In genomic region chr4:150349680-150350101, GRCm38 (mm10) we compare ENCODE assay signal across 17 mouse cellular contexts.
DNase-seq lines count a peak whose midpoint lies in the region; ATAC-seq and TF ChIP-seq lines count a peak whose summit lies in the region.
"Had no signal": no experiment of that assay in that cellular context is flagged by ENCODE, and none has a peak within 500 bp of the region (broad histone marks: within the 10 kb centered on the region; RNA-seq: fewer than 3 reads in every experiment).

No protein-coding gene starts in this region.

- peaks cover 41% of the 10 kb centered on the region for H3K4me1 ChIP-seq in heart, embryonic 13.5 days
- peaks cover 25% of the 10 kb centered on the region for H3K4me1 ChIP-seq in heart, embryonic 10.5 days
- H3K4me1 ChIP-seq in lung, embryonic 15.5 days = peaks cover 27% of the 10 kb centered on the region
- H3K4me1 ChIP-seq in lung, adult 2 months (ENCODE audit: control insufficient read depth, insufficient read depth, low read length) = peaks cover 13% of the 10 kb centered on the region

- no peaks in the 10 kb centered on the region for H3K9me3 ChIP-seq in heart, embryonic 13.5 days
- H3K9me3 ChIP-seq in heart, embryonic 10.5 days = no peaks in the 10 kb centered on the region
- no peaks in the 10 kb centered on the region for H3K9me3 ChIP-seq in lung, embryonic 15.5 days
- H3K9me3 ChIP-seq: hindbrain, embryonic 10.5 days; intestine, embryonic 15.5 days; limb, embryonic 10.5 days; neural tube, embryonic 15.5 days had no signal

- 67% methylated on average over 6 of the region's 6 CpGs for WGBS in heart, embryonic 13.5 days
- WGBS in heart, embryonic 10.5 days = 78% methylated on average over 6 of the region's 6 CpGs
- WGBS in lung, embryonic 15.5 days = 48% methylated on average over 6 of the region's 6 CpGs
- 43% methylated on average over 6 of the region's 6 CpGs for WGBS in lung, adult 2 months

- ATAC-seq in heart, embryonic 13.5 days (ENCODE audit: extremely low read depth, insufficient number of reproducible peaks, low FRiP score, low TSS enrichment) = no peak
- ATAC-seq in lung, embryonic 15.5 days (ENCODE audit: borderline replicate concordance, extremely low read depth, low FRiP score, low TSS enrichment) = peak; percentile 64; the same call in 1 of the 2 replicates
- ATAC-seq in granulocyte monocyte progenitor cell, adult 5-6 weeks (replicated peaks; ENCODE audit: poor library complexity, severe bottlenecking) = peak; percentile 93
- ATAC-seq in monocyte, adult 5-6 weeks (replicated peaks; ENCODE audit: insufficient number of reproducible peaks, low FRiP score, low TSS enrichment, poor library complexity, severe bottlenecking) = peak; percentile 73
- ATAC-seq in frontal cortex, adult (ENCODE audit: low TSS enrichment) = no peak
- ATAC-seq: forebrain, postnatal 0 days; intestine, embryonic 15.5 days had no signal

- H3K27ac ChIP-seq in heart, embryonic 13.5 days (replicated peaks) = 0 out of 2 replicates have a peak overlapping the region, but pooled peaks have one; percentile 8
- H3K27ac ChIP-seq in heart, embryonic 10.5 days = no peak overlapping the region
- H3K27ac ChIP-seq in lung, embryonic 15.5 days = peak overlapping the region; percentile 59; the same call in 1 of the 2 replicates
- H3K27ac ChIP-seq: hindbrain, embryonic 10.5 days; intestine, embryonic 15.5 days; limb, embryonic 10.5 days had no signal

- H3K9ac ChIP-seq in heart, embryonic 13.5 days = no peak overlapping the region
- H3K9ac ChIP-seq in lung, embryonic 15.5 days = no peak overlapping the region
- H3K9ac ChIP-seq: forebrain, postnatal 0 days; intestine, embryonic 15.5 days; neural tube, embryonic 15.5 days had no signal

- no peak for TF ChIP-seq CTCF in lung, adult 2 months (IDR thresholded peaks at IDR 0.05; ENCODE audit: insufficient read depth, low read length)

- DNase-seq in heart, embryonic 10.5 days (ENCODE audit: low spot score) = no peak
- DNase-seq in lung, adult 2 months = no peak
- DNase-seq in adrenal gland, postnatal 36 days = no peak
- DNase-seq: cerebellum, adult 11 months; forebrain, postnatal 0 days; kidney, postnatal 25 days; layer of hippocampus, postnatal 36 days; thymus, adult 2 months had no signal

- no peak overlapping the region for H3K4me3 ChIP-seq in heart, embryonic 13.5 days
- H3K4me3 ChIP-seq in heart, embryonic 10.5 days = no peak overlapping the region
- H3K4me3 ChIP-seq in lung, embryonic 15.5 days = no peak overlapping the region
- no peak overlapping the region for H3K4me3 ChIP-seq in lung, adult 2 months (replicated peaks; ENCODE audit: extremely low read depth, low read depth, low read length)
- H3K4me3 ChIP-seq: hindbrain, embryonic 10.5 days; intestine, embryonic 15.5 days; limb, embryonic 10.5 days; neural tube, embryonic 15.5 days had no signal

- no peak overlapping the region for H3K4me2 ChIP-seq in heart, embryonic 13.5 days
- H3K4me2 ChIP-seq in lung, embryonic 15.5 days = no peak overlapping the region
- H3K4me2 ChIP-seq: intestine, embryonic 15.5 days; neural tube, embryonic 15.5 days had no signal

- no peak for TF ChIP-seq POLR2A in lung, adult 2 months (IDR thresholded peaks at IDR 0.05; ENCODE audit: borderline replicate concordance, extremely low read depth, low read depth, low read length)

- no peaks in the 10 kb centered on the region for H3K27me3 ChIP-seq in heart, embryonic 13.5 days (replicated peaks)
- H3K27me3 ChIP-seq in heart, embryonic 10.5 days (ENCODE audit: insufficient read depth, poor library complexity, severe bottlenecking) = no peaks in the 10 kb centered on the region
- no peaks in the 10 kb centered on the region for H3K27me3 ChIP-seq in lung, embryonic 15.5 days
- H3K27me3 ChIP-seq: intestine, embryonic 15.5 days; neural tube, embryonic 15.5 days had no signal

- H3K36me3 ChIP-seq in heart, embryonic 13.5 days = no peaks in the 10 kb centered on the region
- H3K36me3 ChIP-seq in heart, embryonic 10.5 days = no peaks in the 10 kb centered on the region
- H3K36me3 ChIP-seq in lung, embryonic 15.5 days = no peaks in the 10 kb centered on the region
- H3K36me3 ChIP-seq: hindbrain, embryonic 10.5 days; intestine, embryonic 15.5 days; limb, embryonic 10.5 days; neural tube, embryonic 15.5 days had no signal

Comparison
In these comparisons a context has a peak if more than half of its experiments do, and no peak if none do; other contexts are left out.
1. ATAC-seq: peak in lung, embryonic 15.5 days (single experiment), granulocyte monocyte progenitor cell, adult 5-6 weeks (single experiment) and monocyte, adult 5-6 weeks (single experiment); none in heart, embryonic 13.5 days (single experiment) and frontal cortex, adult (single experiment).